Mouse (Mus musculus) cortical plate, adult 2 months (tissue): ENCODE measurements around the gene Adprm. TPM values are rescaled to one million over a fixed set of nuclear protein-coding genes. Genes with fewer than 3 reads are reported as not detected.

Experiments
- H3K27ac ChIP-seq: fragments of 200-500 bp; 2 replicates; pipeline ENCODE4 v1.5.1; 2012; ENCODE audit warnings: low read length, control low read depth, inconsistent platforms; ENCODE audit not compliant: insufficient read depth
- H3K4me1 ChIP-seq: fragments of 200-500 bp; 2 replicates; pipeline ENCODE4 v1.6.1; 2011; ENCODE audit warnings: low read length; ENCODE audit not compliant: control insufficient read depth, insufficient read depth
- H3K4me3 ChIP-seq: fragments of 200-500 bp; 2 replicates; pipeline ENCODE4 v1.5.1; 2011; ENCODE audit warnings: mild to moderate bottlenecking, low read length, control low read depth; ENCODE audit not compliant: insufficient read depth
- CTCF ChIP-seq: fragments of 200-500 bp; IDR thresholded peaks from 2 replicates; pipeline ENCODE4 v1.5.1; 2011; ENCODE audit warnings: mild to moderate bottlenecking, control low read depth, low read length; ENCODE audit not compliant: insufficient read depth; ENCODE audit errors: extremely low read depth
- POLR2A ChIP-seq: fragments of 200-500 bp; IDR thresholded peaks from 2 replicates; pipeline ENCODE4 v1.6.1; 2011; ENCODE audit warnings: mild to moderate bottlenecking, low read length, control low read depth; ENCODE audit not compliant: insufficient read depth; ENCODE audit errors: extremely low read depth
- polyA plus RNA-seq: library from polyadenylated mRNA; depleted of rRNA; stranded (reverse); fragments of >200 nt; gene quantifications from 2 replicates; pipeline ENCODE4 v1.2.3, GENCODE M21; 2012; rRNA removed

Gene Adprm
- polyA plus RNA-seq, 1 experiment = 24.0 TPM

DNA sequence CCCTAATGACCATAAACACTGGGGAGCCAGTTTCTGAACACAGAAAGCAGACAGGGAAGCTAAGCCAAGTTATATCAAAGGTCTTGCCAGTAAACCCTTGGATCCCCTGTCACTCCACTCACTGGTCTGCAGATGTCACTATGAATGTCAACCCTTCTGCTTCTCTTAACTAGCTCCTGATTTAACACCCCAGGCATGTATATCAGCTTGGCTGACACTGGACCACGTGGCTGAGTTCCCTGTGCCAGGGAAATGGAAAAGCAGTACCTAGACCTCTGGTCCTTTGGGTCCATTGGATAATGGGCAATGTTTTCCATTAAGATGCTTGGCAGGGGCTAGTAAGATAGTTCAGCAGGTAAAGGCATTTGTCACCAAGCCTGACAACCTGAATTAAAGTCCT, 58.7 kb downstream of the Adprm start:
- no peak for TF ChIP-seq CTCF
- TF ChIP-seq POLR2A = no peak
- H3K27ac ChIP-seq = no peak overlapping the region
- H3K4me1 ChIP-seq = no peaks in the 10 kb centered on the region
- no peak overlapping the region for H3K4me3 ChIP-seq

DNA sequence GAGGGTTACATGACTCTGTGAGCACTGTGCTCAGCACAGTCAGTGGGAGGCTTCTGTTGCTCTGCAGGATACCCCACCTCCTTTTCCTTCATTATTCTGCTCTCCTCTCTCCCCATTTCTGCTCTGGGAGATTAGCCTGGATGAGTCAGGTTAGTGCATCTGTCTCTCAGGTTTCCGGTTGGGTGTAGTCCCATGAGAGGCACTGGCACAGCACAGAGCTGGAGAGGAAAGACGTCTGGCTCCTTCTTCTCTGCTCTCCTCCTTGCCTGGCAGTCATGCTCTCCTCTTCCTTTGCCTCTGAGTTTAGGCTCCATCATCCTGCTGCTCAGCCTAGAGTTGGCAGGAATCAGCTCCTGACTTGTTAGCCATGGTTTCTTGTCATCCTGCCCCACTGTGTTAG, 60.2 kb downstream of the Adprm start:
- TF ChIP-seq CTCF (no peak), POLR2A (no peak)
- Histone ChIP-seq H3K4me1 (no peaks in the 10 kb centered on the region), H3K4me3 (no peak overlapping the region), H3K27ac (no peak overlapping the region)

Other genes starting within 250 kb of the Adprm start
- gene Pirt, start 140.6 kb downstream of the Adprm start, polyA plus RNA-seq = 0.17 and 0.38 TPM in 2 replicates
- gene Tmem238l, start 96.0 kb downstream of the Adprm start, polyA plus RNA-seq = not detected in 2 replicates
- 0.98 and 1.0 TPM in 2 replicates for gene Tmem220, start 27.4 kb downstream of the Adprm start, polyA plus RNA-seq
- 6.0 and 6.2 TPM in 2 replicates for gene Sco1, start 76 bp upstream of the Adprm start, polyA plus RNA-seq
- gene Myh3, start 25.7 kb upstream of the Adprm start, polyA plus RNA-seq = 1.4 and 2.0 TPM in 2 replicates
- gene Myh2, start 118.4 kb upstream of the Adprm start, polyA plus RNA-seq = 0.44 and 0.47 TPM in 2 replicates
- 0.23 and 0.32 TPM in 2 replicates for gene Myh1, start 147.5 kb upstream of the Adprm start, polyA plus RNA-seq
- gene Myh4, start 185.4 kb upstream of the Adprm start, polyA plus RNA-seq = 0.15 and 0.21 TPM in 2 replicates
- gene Myh8, start 224.5 kb upstream of the Adprm start, polyA plus RNA-seq = 0.06 and 0.17 TPM in 2 replicates